17 mouse cellular contexts compared by ENCODE assay signal in the genomic region with DNA sequence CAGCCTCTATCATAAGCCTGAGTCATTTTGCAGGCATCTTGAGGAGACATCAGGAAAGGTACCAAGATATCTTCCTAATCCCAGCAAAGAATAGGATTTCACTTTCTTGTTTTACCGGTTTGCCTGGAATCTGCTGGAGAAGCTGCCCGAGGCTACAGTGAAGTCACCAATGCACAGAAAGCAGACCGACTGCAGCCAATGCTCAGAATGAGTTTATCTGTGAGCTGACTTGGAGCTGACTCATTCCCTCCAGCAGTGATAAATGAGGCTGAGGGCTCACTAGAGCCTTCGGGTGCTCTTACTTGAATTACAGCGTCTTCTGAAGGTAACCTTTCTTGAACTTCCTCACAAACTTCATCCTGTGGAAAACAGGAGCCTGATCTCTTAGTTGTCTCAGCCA. TPM values are rescaled to one million over a fixed set of nuclear protein-coding genes. Genes with fewer than 3 reads are reported as not detected.
DNase-seq lines count a peak whose midpoint lies in the region; ATAC-seq and TF ChIP-seq lines count a peak whose summit lies in the region.
"Had no signal": no experiment of that assay in that cellular context is flagged by ENCODE, and none has a peak within 500 bp of the region (broad histone marks: within the 10 kb centered on the region; RNA-seq: fewer than 3 reads in every experiment).

No protein-coding gene starts in this region.

- H3K36me3 ChIP-seq in heart, embryonic 12.5 days: no peaks in the 10 kb centered on the region
- no peaks in the 10 kb centered on the region for H3K36me3 ChIP-seq in ES-Bruce4 (ENCODE audit: control insufficient read depth, insufficient read depth, low read length, poor library complexity, severe bottlenecking)
- H3K36me3 ChIP-seq in forebrain, embryonic 16.5 days (ENCODE audit: control insufficient read depth, insufficient read depth): no peaks in the 10 kb centered on the region
- H3K36me3 ChIP-seq: hindbrain, embryonic 13.5 days; limb, embryonic 12.5 days had no signal

- no peaks in the 10 kb centered on the region for H3K27me3 ChIP-seq in heart, embryonic 12.5 days (replicated peaks)
- no peaks in the 10 kb centered on the region for H3K27me3 ChIP-seq in ES-Bruce4 (ENCODE audit: control insufficient read depth, insufficient read depth, low read length, poor library complexity, severe bottlenecking)
- H3K27me3 ChIP-seq in forebrain, embryonic 16.5 days (replicated peaks; ENCODE audit: control insufficient read depth, insufficient read depth, low read length): no peaks in the 10 kb centered on the region
- H3K27me3 ChIP-seq: hindbrain, embryonic 13.5 days; limb, embryonic 12.5 days had no signal

- no peak overlapping the region for H3K27ac ChIP-seq in heart, embryonic 12.5 days (ENCODE audit: poor library complexity, severe bottlenecking)
- peak overlapping the region; percentile 44; the same call in 1 of the 2 replicates for H3K27ac ChIP-seq in ES-Bruce4 (ENCODE audit: insufficient read depth, low read length)
- no peak overlapping the region for H3K27ac ChIP-seq in forebrain, embryonic 16.5 days (ENCODE audit: low read length)
- H3K27ac ChIP-seq: hindbrain, embryonic 13.5 days; limb, embryonic 12.5 days; liver, embryonic 14.5 days had no signal

- intact Hi-C loops in heart, postnatal 36 days (cut with DNase I): no loop called here

- peak; percentile 76; the same call in 1 of the 2 replicates for TF ChIP-seq EP300 in ES-Bruce4 (IDR thresholded peaks at IDR 0.05; ENCODE audit: insufficient read depth, low read depth, low read length)

- peak; percentile 22; the same call in 1 of the 2 replicates for ATAC-seq in heart, embryonic 12.5 days (ENCODE audit: insufficient number of reproducible peaks, low FRiP score)
- ATAC-seq in forebrain, embryonic 16.5 days: no peak
- ATAC-seq: forebrain, embryonic 14.5 days; midbrain, embryonic 16.5 days had no signal

- H3K4me3 ChIP-seq in heart, embryonic 12.5 days: no peak overlapping the region
- H3K4me3 ChIP-seq in ES-Bruce4 (ENCODE audit: low read depth, low read length): no peak overlapping the region
- no peak overlapping the region for H3K4me3 ChIP-seq in forebrain, embryonic 16.5 days (replicated peaks; ENCODE audit: low read length)
- H3K4me3 ChIP-seq: hindbrain, embryonic 13.5 days; limb, embryonic 12.5 days had no signal

- WGBS in heart, embryonic 12.5 days: 8% methylated on average over 5 of the region's 5 CpGs
- 82% methylated on average over 5 of the region's 5 CpGs for WGBS in forebrain, embryonic 16.5 days

- H3K4me1 ChIP-seq in heart, embryonic 12.5 days (replicated peaks): 0 out of 2 replicates have a peak, but pooled peaks cover 9% of the 10 kb centered on the region
- H3K4me1 ChIP-seq in ES-Bruce4 (ENCODE audit: control insufficient read depth, insufficient read depth, low read length): peaks cover 3% of the 10 kb centered on the region
- no peaks in the 10 kb centered on the region for H3K4me1 ChIP-seq in forebrain, embryonic 16.5 days (replicated peaks; ENCODE audit: control insufficient read depth, insufficient read depth, low read length)
- H3K4me1 ChIP-seq: hindbrain, embryonic 13.5 days had no signal

- H3K9me3 ChIP-seq in heart, embryonic 12.5 days (replicated peaks): no peaks in the 10 kb centered on the region
- H3K9me3 ChIP-seq in ES-Bruce4 (replicated peaks; ENCODE audit: control insufficient read depth, insufficient read depth, low read length, poor library complexity, severe bottlenecking): no peaks in the 10 kb centered on the region
- no peaks in the 10 kb centered on the region for H3K9me3 ChIP-seq in forebrain, embryonic 16.5 days (ENCODE audit: control insufficient read depth, low read length)
- H3K9me3 ChIP-seq: hindbrain, embryonic 13.5 days; limb, embryonic 12.5 days had no signal

- H3K4me2 ChIP-seq in heart, embryonic 12.5 days: no peak overlapping the region
- no peak overlapping the region for H3K4me2 ChIP-seq in forebrain, embryonic 16.5 days (ENCODE audit: low read length)
- H3K4me2 ChIP-seq: hindbrain, embryonic 13.5 days; limb, embryonic 12.5 days had no signal

- no peak overlapping the region for H3K9ac ChIP-seq in heart, embryonic 12.5 days
- no peak overlapping the region for H3K9ac ChIP-seq in ES-Bruce4 (ENCODE audit: low read depth, poor library complexity, severe bottlenecking)
- no peak overlapping the region for H3K9ac ChIP-seq in forebrain, embryonic 16.5 days (replicated peaks; ENCODE audit: low read depth, low read length)
- H3K9ac ChIP-seq: hindbrain, embryonic 13.5 days; limb, embryonic 12.5 days; liver, embryonic 14.5 days had no signal

- no peak for TF ChIP-seq POLR2A in ES-Bruce4 (IDR thresholded peaks at IDR 0.05; ENCODE audit: insufficient read depth, low read length)

- no peak for TF ChIP-seq CTCF in ES-Bruce4 (IDR thresholded peaks at IDR 0.05; ENCODE audit: low read depth, low read length)

- DNase-seq in heart, postnatal 36 days: no peak
- DNase-seq in MEL-GATA-1-ER (ENCODE audit: extremely low read depth, low read depth): peak; percentile 4
- DNase-seq in fat pad, adult 2 months (ENCODE audit: extremely low read depth, low read depth, low spot score): peak; percentile 67
- DNase-seq in cerebellum, adult 8-10 months: no peak
- DNase-seq: cerebellum, adult 18-20 months; heart, adult 11 months; kidney, adult 18-20 months; kidney, postnatal 25 days; spleen, adult 18-20 months had no signal

RNA-seq across cellular contexts. Expression of a gene that starts 20.5 kb away (rescaled TPM):
- 302 and 304 TPM in 2 replicates for polyA plus RNA-seq in heart, embryonic 12.5 days (2016; fragmentation: Nextera tagmentation; extraction: Ambion mirVana)
- total RNA-seq in heart, postnatal 36 days (2021): 10 to 100 TPM; 38.9 to 49.3 TPM
- polyA plus RNA-seq in ES-Bruce4 (2011; ENCODE audit: insufficient read depth, insufficient read length, low read depth, missing spikeins): 188 and 203 TPM in 2 replicates
- polyA plus RNA-seq in forebrain, embryonic 16.5 days (2015; fragmentation: Nextera tagmentation; extraction: Ambion mirVana): 525 and 618 TPM in 2 replicates

Comparison
In these comparisons a context has a peak if more than half of its experiments do, and no peak if none do; other contexts are left out.
1. DNase-seq: peak in MEL-GATA-1-ER (single experiment) and fat pad, adult 2 months (single experiment); none in heart, postnatal 36 days (0 of 2) and cerebellum, adult 8-10 months (single experiment).